ENCODE assay signal across 8 mouse cellular contexts in genomic region chr9:37530031-37530887, GRCm38 (mm10). TPM values are rescaled to one million over a fixed set of nuclear protein-coding genes. Genes with fewer than 3 reads are reported as not detected.
DNase-seq lines count a peak whose midpoint lies in the region; ATAC-seq lines count a peak whose summit lies in the region.

No protein-coding gene starts in this region.

- ATAC-seq in frontal cortex, adult (ENCODE audit: low TSS enrichment), result peak; percentile 21
- peak; percentile 51 for ATAC-seq in forebrain, embryonic 14.5 days
- peak; percentile 64 to 72 for ATAC-seq in hematopoietic stem cell, adult 5-6 weeks (replicated peaks in 1 of 2; ENCODE audit: insufficient read depth in 1 of 2, low FRiP score in 2 of 2, low TSS enrichment in 1 of 2, low read depth in 1 of 2, poor library complexity in 2 of 2, severe bottlenecking in 2 of 2)
- ATAC-seq in limb, embryonic 12.5 days (ENCODE audit: insufficient number of reproducible peaks, insufficient read depth, low FRiP score, low TSS enrichment, low read depth), result no peak
- peak; percentile 43 for ATAC-seq in midbrain, embryonic 11.5 days (ENCODE audit: low FRiP score)

- H3K9me3 ChIP-seq in forebrain, embryonic 14.5 days (replicated peaks; ENCODE audit: control insufficient read depth, low read length), result no peaks in the 10 kb centered on the region
- H3K9me3 ChIP-seq in limb, embryonic 12.5 days, result 0 out of 2 replicates have a peak, but pooled peaks cover 6% of the 10 kb centered on the region
- peaks cover 3% of the 10 kb centered on the region; the same call in 1 of the 2 replicates for H3K9me3 ChIP-seq in midbrain, embryonic 11.5 days (ENCODE audit: control insufficient read depth, low read length)

- WGBS in forebrain, embryonic 14.5 days, result 3% methylated on average over 32 of the region's 32 CpGs
- 1% methylated on average over 32 of the region's 32 CpGs for WGBS in limb, embryonic 12.5 days
- WGBS in midbrain, embryonic 11.5 days, result under 1% methylated on average over 32 of the region's 32 CpGs

- peak overlapping the region; percentile 26 for H3K4me3 ChIP-seq in forebrain, embryonic 14.5 days (ENCODE audit: low read depth, low read length)
- peak overlapping the region; percentile 34 for H3K4me3 ChIP-seq in limb, embryonic 12.5 days (replicated peaks)
- H3K4me3 ChIP-seq in midbrain, embryonic 11.5 days (ENCODE audit: low read depth, low read length), result peak overlapping the region; percentile 15

- peaks cover under 1% of the 10 kb centered on the region for H3K36me3 ChIP-seq in forebrain, embryonic 14.5 days (ENCODE audit: control insufficient read depth, insufficient read depth, low read length)
- H3K36me3 ChIP-seq in limb, embryonic 12.5 days, result 0 out of 2 replicates have a peak, but pooled peaks cover 6% of the 10 kb centered on the region
- no peaks in the 10 kb centered on the region for H3K36me3 ChIP-seq in midbrain, embryonic 11.5 days (ENCODE audit: control insufficient read depth, insufficient read depth, low read length)

- H3K4me1 ChIP-seq in forebrain, embryonic 14.5 days (ENCODE audit: control insufficient read depth, insufficient read depth, low read length), result peaks cover 4% of the 10 kb centered on the region; the same call in 1 of the 2 replicates
- H3K4me1 ChIP-seq in limb, embryonic 12.5 days (replicated peaks), result peaks cover 31% of the 10 kb centered on the region
- H3K4me1 ChIP-seq in midbrain, embryonic 11.5 days (ENCODE audit: control insufficient read depth, insufficient read depth, low read length), result peaks cover 15% of the 10 kb centered on the region

- DNase-seq in frontal cortex, postnatal 14 days (ENCODE audit: low spot score in 2 of 2), result no peak
- peak; percentile 70 for DNase-seq in brain, adult 2 months (ENCODE audit: low read depth, low spot score)
- no peak for DNase-seq in forebrain, embryonic 14.5 days (ENCODE audit: low spot score)
- DNase-seq in midbrain, embryonic 11.5 days (ENCODE audit: low spot score, missing footprints), result peak; percentile 94
- DNase-seq in layer of hippocampus, postnatal 25 days (ENCODE audit: extremely low spot score in 1 of 2, low spot score in 1 of 2), result no peak

- H3K9ac ChIP-seq in forebrain, embryonic 14.5 days (ENCODE audit: low read length), result peak overlapping the region; percentile 59
- H3K9ac ChIP-seq in limb, embryonic 12.5 days (replicated peaks), result peak overlapping the region; percentile 47
- H3K9ac ChIP-seq in midbrain, embryonic 11.5 days (ENCODE audit: low read length), result peak overlapping the region; percentile 13; the same call in 1 of the 2 replicates

- peaks cover 43% of the 10 kb centered on the region for H3K27me3 ChIP-seq in forebrain, embryonic 14.5 days (replicated peaks; ENCODE audit: control insufficient read depth, insufficient read depth, low read length)
- peaks cover 88% of the 10 kb centered on the region for H3K27me3 ChIP-seq in limb, embryonic 12.5 days
- H3K27me3 ChIP-seq in midbrain, embryonic 11.5 days (ENCODE audit: control insufficient read depth, insufficient read depth, low read length), result peaks cover 60% of the 10 kb centered on the region

- peak overlapping the region; percentile 57 for H3K4me2 ChIP-seq in forebrain, embryonic 14.5 days (ENCODE audit: low read length)
- H3K4me2 ChIP-seq in limb, embryonic 12.5 days, result peak overlapping the region; percentile 66
- H3K4me2 ChIP-seq in midbrain, embryonic 11.5 days, result peak overlapping the region; percentile 38

- no peak overlapping the region for H3K27ac ChIP-seq in forebrain, embryonic 14.5 days (ENCODE audit: low read depth, low read length)
- H3K27ac ChIP-seq in limb, embryonic 12.5 days, result no peak overlapping the region
- no peak overlapping the region for H3K27ac ChIP-seq in midbrain, embryonic 11.5 days (ENCODE audit: low read depth, low read length)

RNA-seq across cellular contexts. Expression of gene Esam, which starts 2.4 kb away (rescaled TPM):
- 32.9 and 44.0 TPM in 2 replicates for polyA plus RNA-seq in forebrain, embryonic 14.5 days (2014; fragmentation: Nextera tagmentation; extraction: Ambion mirVana)
- 12.3 and 15.7 TPM in 2 replicates for total RNA-seq in hematopoietic stem cell, adult 5-6 weeks (2017)
- 26.8 and 29.7 TPM in 2 replicates for polyA plus RNA-seq in limb, embryonic 12.5 days (2016; fragmentation: Nextera tagmentation; extraction: Ambion mirVana)
- polyA plus RNA-seq in midbrain, embryonic 11.5 days (2014; fragmentation: Nextera tagmentation; extraction: Ambion mirVana), result 25.1 and 29.6 TPM in 2 replicates
- total RNA-seq in layer of hippocampus, postnatal 25 days (2021), result 10 to 100 TPM; 17.2 to 17.8 TPM

RNA-seq across cellular contexts. Expression of gene Vsig2, which starts 8.8 kb away (rescaled TPM):
- polyA plus RNA-seq in forebrain, embryonic 14.5 days (2014; fragmentation: Nextera tagmentation; extraction: Ambion mirVana), result 0.82 TPM in 1 of 2 replicates, not detected in the other
- 2.2 and 4.9 TPM in 2 replicates for total RNA-seq in hematopoietic stem cell, adult 5-6 weeks (2017)
- polyA plus RNA-seq in limb, embryonic 12.5 days (2016; fragmentation: Nextera tagmentation; extraction: Ambion mirVana), result 0.95 and 1.6 TPM in 2 replicates
- 0.44 TPM in 1 of 2 replicates, not detected in the other for polyA plus RNA-seq in midbrain, embryonic 11.5 days (2014; fragmentation: Nextera tagmentation; extraction: Ambion mirVana)
- total RNA-seq in layer of hippocampus, postnatal 25 days (2021), result 1 to 10 TPM; 2.8 to 4.4 TPM

RNA-seq across cellular contexts. Expression of gene Nrgn, which starts 22.4 kb away (rescaled TPM):
- 7.4 and 14.8 TPM in 2 replicates for polyA plus RNA-seq in forebrain, embryonic 14.5 days (2014; fragmentation: Nextera tagmentation; extraction: Ambion mirVana)
- 24.4 and 42.0 TPM in 2 replicates for total RNA-seq in hematopoietic stem cell, adult 5-6 weeks (2017)
- polyA plus RNA-seq in limb, embryonic 12.5 days (2016; fragmentation: Nextera tagmentation; extraction: Ambion mirVana), result 5.1 and 6.1 TPM in 2 replicates
- 2.5 and 2.9 TPM in 2 replicates for polyA plus RNA-seq in midbrain, embryonic 11.5 days (2014; fragmentation: Nextera tagmentation; extraction: Ambion mirVana)
- 1,000 to 10,000 TPM; 1,702 to 1,721 TPM for total RNA-seq in layer of hippocampus, postnatal 25 days (2021)

RNA-seq across cellular contexts. Expression of gene Siae, which starts 25.2 kb away (rescaled TPM):
- polyA plus RNA-seq in forebrain, embryonic 14.5 days (2014; fragmentation: Nextera tagmentation; extraction: Ambion mirVana), result 8.5 and 10.5 TPM in 2 replicates
- 26.1 and 29.4 TPM in 2 replicates for total RNA-seq in hematopoietic stem cell, adult 5-6 weeks (2017)
- polyA plus RNA-seq in limb, embryonic 12.5 days (2016; fragmentation: Nextera tagmentation; extraction: Ambion mirVana), result 4.5 and 5.0 TPM in 2 replicates
- 7.7 and 8.5 TPM in 2 replicates for polyA plus RNA-seq in midbrain, embryonic 11.5 days (2014; fragmentation: Nextera tagmentation; extraction: Ambion mirVana)
- 10 to 100 TPM; 11.7 to 12.3 TPM for total RNA-seq in layer of hippocampus, postnatal 25 days (2021)

RNA-seq across cellular contexts. Expression of gene Msantd2, which starts 41.1 kb away (rescaled TPM):
- polyA plus RNA-seq in forebrain, embryonic 14.5 days (2014; fragmentation: Nextera tagmentation; extraction: Ambion mirVana), result 29.2 and 33.6 TPM in 2 replicates
- total RNA-seq in hematopoietic stem cell, adult 5-6 weeks (2017), result 44.3 and 63.0 TPM in 2 replicates
- polyA plus RNA-seq in limb, embryonic 12.5 days (2016; fragmentation: Nextera tagmentation; extraction: Ambion mirVana), result 40.4 and 45.0 TPM in 2 replicates
- 35.8 and 36.4 TPM in 2 replicates for polyA plus RNA-seq in midbrain, embryonic 11.5 days (2014; fragmentation: Nextera tagmentation; extraction: Ambion mirVana)
- 10 to 100 TPM; 20.0 to 21.6 TPM for total RNA-seq in layer of hippocampus, postnatal 25 days (2021)

Comparison
In these comparisons a context has a peak if more than half of its experiments do, and no peak if none do; other contexts are left out.
1. DNase-seq: peak in brain, adult 2 months (single experiment) and midbrain, embryonic 11.5 days (single experiment); none in frontal cortex, postnatal 14 days (0 of 2), forebrain, embryonic 14.5 days (single experiment) and layer of hippocampus, postnatal 25 days (0 of 2).
2. Peak in every context shown above with its lines, with median percentiles within 50 percentile points of each other: H3K4me2 ChIP-seq, H3K4me3 ChIP-seq and H3K9ac ChIP-seq.